Mouse (Mus musculus) limb, embryonic 11.5 days (tissue): ENCODE measurements around the gene Arhgef3. TPM values are rescaled to one million over a fixed set of nuclear protein-coding genes. Genes with fewer than 3 reads are reported as not detected.

ENCODE experiments used
- ATAC-seq: fragments of 200-750 bp; cut with Nextera tagmentation; 2 replicates; pipeline ENCODE4 v1.8.0; 2017; ENCODE audit warnings: low read depth; ENCODE audit not compliant: insufficient number of reproducible peaks, low FRiP score, low TSS enrichment
- DNase-seq: peaks from one replicate; pipeline ENCODE4 v3.0.0-alpha.2; 2015; ENCODE audit warnings: low spot score
- H3K27ac ChIP-seq: fragments of 300-500 bp; sonication (generic); replicated peaks from 2 replicates; pipeline ENCODE4 v1.5.1; 2014; ENCODE audit warnings: low read depth, mild to moderate bottlenecking, low read length
- H3K27me3 ChIP-seq: fragments of 300-500 bp; sonication (generic); 2 replicates; pipeline ENCODE4 v1.6.1; 2014; ENCODE audit warnings: mild to moderate bottlenecking, low read length, mixed read lengths; ENCODE audit not compliant: control insufficient read depth, insufficient read depth
- H3K36me3 ChIP-seq: fragments of 300-500 bp; sonication (generic); 2 replicates; pipeline ENCODE4 v1.6.1; 2014; ENCODE audit warnings: mild to moderate bottlenecking, low read length, moderate library complexity, mixed read lengths; ENCODE audit not compliant: control insufficient read depth, insufficient read depth
- H3K4me1 ChIP-seq: fragments of 300-500 bp; sonication (generic); 2 replicates; pipeline ENCODE4 v1.6.1; 2014; ENCODE audit warnings: low read length, mixed read lengths; ENCODE audit not compliant: control insufficient read depth, insufficient read depth
- H3K4me2 ChIP-seq: fragments of 300-500 bp; sonication (generic); 2 replicates; pipeline ENCODE4 v1.6.1; 2014; ENCODE audit warnings: low read depth, mild to moderate bottlenecking, moderate library complexity; ENCODE audit not compliant: severe bottlenecking
- H3K4me3 ChIP-seq: fragments of 300-500 bp; sonication (generic); 2 replicates; pipeline ENCODE4 v1.5.1; 2014; ENCODE audit warnings: low read depth, low read length
- H3K9ac ChIP-seq: fragments of 300-500 bp; sonication (generic); 2 replicates; pipeline ENCODE4 v1.6.1; 2014; ENCODE audit warnings: mild to moderate bottlenecking, low read length
- H3K9me3 ChIP-seq: fragments of 300-500 bp; sonication (generic); 2 replicates; pipeline ENCODE4 v1.6.1; 2016; ENCODE audit warnings: low read length; ENCODE audit not compliant: control insufficient read depth
- WGBS: fragments of 180-500 bp; shearing (Covaris S2); extraction: QIAGEN DNeasy Blood & Tissue Kit; methylation state at CpG from one replicate; pipeline ENCODE4 v1.1.7; 2014; 5-methylcytosine and 5-hydroxymethylcytosine counted together
- polyA plus RNA-seq: library from polyadenylated mRNA; unstranded; fragments of >200 nt; fragmentation: Nextera tagmentation; extraction: Ambion mirVana; gene quantifications from 2 replicates; pipeline ENCODE4 v1.2.1, GENCODE M21; 2014

Gene Arhgef3
- polyA plus RNA-seq, 1 experiment from 2014 or later, result 17.8 TPM

GRCm38 (mm10) chr14:27182646-27183438 is 68.1 kb downstream of the Arhgef3 start:
- Histone ChIP-seq H3K9me3 (no peaks in the 10 kb centered on the region), H3K27ac (no peak overlapping the region), H3K4me2 (no peak overlapping the region), H3K4me3 (no peak overlapping the region), H3K36me3 (no peaks in the 10 kb centered on the region), H3K27me3 (no peaks in the 10 kb centered on the region), H3K4me1 (peaks cover 3% of the 10 kb centered on the region; the same call in 1 of the 2 replicates), H3K9ac (no peak overlapping the region)
- 62% methylated on average over 11 of the region's 11 CpGs for WGBS
- ATAC-seq (no peak), DNase-seq (no peak)

GRCm38 (mm10) chr14:27183501-27184230 is 69.0 kb downstream of the Arhgef3 start:
- DNase-seq, result peak; percentile 87
- H3K27ac ChIP-seq, result no peak overlapping the region
- 70% methylated on average over 16 of the region's 16 CpGs for WGBS

GRCm38 (mm10) chr14:27185902-27186301 is 71.2 kb downstream of the Arhgef3 start:
- no peak overlapping the region for H3K4me2 ChIP-seq
- no peak overlapping the region for H3K9ac ChIP-seq
- no peaks in the 10 kb centered on the region for H3K9me3 ChIP-seq
- H3K27me3 ChIP-seq, result no peaks in the 10 kb centered on the region
- H3K36me3 ChIP-seq, result no peaks in the 10 kb centered on the region
- H3K27ac ChIP-seq, result no peak overlapping the region
- no peak for ATAC-seq
- peaks cover 6% of the 10 kb centered on the region; the same call in 1 of the 2 replicates for H3K4me1 ChIP-seq
- WGBS, result 69% methylated on average over 5 of the region's 5 CpGs
- DNase-seq, result no peak
- H3K4me3 ChIP-seq, result no peak overlapping the region

More at GRCm38 (mm10) chr14:27183501-27184230, 69.0 kb downstream of the Arhgef3 start:
- no peak overlapping the region for H3K9ac ChIP-seq
- no peak overlapping the region for H3K4me2 ChIP-seq
- H3K9me3 ChIP-seq, result no peaks in the 10 kb centered on the region
- H3K4me3 ChIP-seq, result no peak overlapping the region
- ATAC-seq, result no peak
- H3K4me1 ChIP-seq, result peaks cover 3% of the 10 kb centered on the region; the same call in 1 of the 2 replicates
- no peaks in the 10 kb centered on the region for H3K27me3 ChIP-seq
- no peaks in the 10 kb centered on the region for H3K36me3 ChIP-seq

- 87% methylated on average over 4 of the region's 4 CpGs for WGBS
- Histone ChIP-seq H3K4me1 (peaks cover 6% of the 10 kb centered on the region; the same call in 1 of the 2 replicates), H3K9me3 (no peaks in the 10 kb centered on the region), H3K36me3 (no peaks in the 10 kb centered on the region), H3K4me2 (no peak overlapping the region), H3K27ac (no peak overlapping the region), H3K27me3 (no peaks in the 10 kb centered on the region), H3K9ac (no peak overlapping the region), H3K4me3 (no peak overlapping the region)
- ATAC-seq (no peak), DNase-seq (no peak)
These were observed 71.9 kb downstream of the Arhgef3 start for GRCm38 (mm10) chr14:27186596-27186995.

GRCm38 (mm10) chr14:27187025-27187424 is 72.3 kb downstream of the Arhgef3 start:
- WGBS, result 13% methylated on average over 4 of the region's 4 CpGs
- Histone ChIP-seq H3K27me3 (no peaks in the 10 kb centered on the region), H3K36me3 (no peaks in the 10 kb centered on the region), H3K4me3 (no peak overlapping the region), H3K9ac (no peak overlapping the region), H3K27ac (no peak overlapping the region), H3K4me1 (peaks cover 4% of the 10 kb centered on the region; the same call in 1 of the 2 replicates), H3K4me2 (no peak overlapping the region), H3K9me3 (no peaks in the 10 kb centered on the region)
- DNase-seq (peak; percentile 88), ATAC-seq (no peak)

GRCm38 (mm10) chr14:27187885-27188284 is 73.2 kb downstream of the Arhgef3 start:
- Histone ChIP-seq H3K4me3 (no peak overlapping the region), H3K4me2 (no peak overlapping the region), H3K9me3 (no peaks in the 10 kb centered on the region), H3K27ac (no peak overlapping the region), H3K27me3 (no peaks in the 10 kb centered on the region), H3K36me3 (no peaks in the 10 kb centered on the region), H3K9ac (no peak overlapping the region), H3K4me1 (0 out of 2 replicates have a peak, but pooled peaks cover 3% of the 10 kb centered on the region)
- DNase-seq (no peak), ATAC-seq (no peak)
- WGBS, result 83% methylated on average over 4 of the region's 4 CpGs

GRCm38 (mm10) chr14:27192450-27192849 is 77.8 kb downstream of the Arhgef3 start:
- WGBS, result 28% methylated on average over 3 of the region's 3 CpGs
- DNase-seq, result peak; percentile 62
- no peaks in the 10 kb centered on the region for H3K9me3 ChIP-seq
- no peaks in the 10 kb centered on the region for H3K36me3 ChIP-seq
- no peak overlapping the region for H3K4me3 ChIP-seq
- no peaks in the 10 kb centered on the region for H3K27me3 ChIP-seq
- H3K27ac ChIP-seq, result no peak overlapping the region
- H3K4me2 ChIP-seq, result no peak overlapping the region
- no peak overlapping the region for H3K9ac ChIP-seq
- no peak for ATAC-seq
- 0 out of 2 replicates have a peak, but pooled peaks cover 3% of the 10 kb centered on the region for H3K4me1 ChIP-seq

GRCm38 (mm10) chr14:27196980-27197379 is 82.3 kb downstream of the Arhgef3 start:
- WGBS, result 91% methylated on average over 8 of the region's 8 CpGs
- H3K4me1 ChIP-seq, result peaks cover 4% of the 10 kb centered on the region; the same call in 1 of the 2 replicates
- no peak for ATAC-seq

More at GRCm38 (mm10) chr14:27196980-27197379, 82.3 kb downstream of the Arhgef3 start:
- H3K27me3 ChIP-seq, result no peaks in the 10 kb centered on the region
- H3K36me3 ChIP-seq, result no peaks in the 10 kb centered on the region
- H3K27ac ChIP-seq, result no peak overlapping the region
- no peak for DNase-seq
- H3K4me3 ChIP-seq, result no peak overlapping the region
- H3K9me3 ChIP-seq, result no peaks in the 10 kb centered on the region
- no peak overlapping the region for H3K9ac ChIP-seq
- no peak overlapping the region for H3K4me2 ChIP-seq
